Mouse (Mus musculus) embryonic fibroblast, embryonic 13.5 days (primary cell): ENCODE results near the gene Foxn3. TPM values are rescaled to one million over a fixed set of nuclear protein-coding genes. Genes with fewer than 3 reads are reported as not detected.

Experiments
- H3K27ac ChIP-seq: 2 replicates; pipeline ENCODE4 v1.5.1; 2012; ENCODE audit warnings: low read length, control low read depth, inconsistent platforms; ENCODE audit not compliant: insufficient read depth
- H3K4me1 ChIP-seq: 2 replicates; pipeline ENCODE4 v1.6.1; 2011; ENCODE audit warnings: low read length; ENCODE audit not compliant: control insufficient read depth, insufficient read depth
- H3K4me3 ChIP-seq: 2 replicates; pipeline ENCODE4 v1.5.1; 2011; ENCODE audit warnings: mild to moderate bottlenecking, control low read depth, low read length; ENCODE audit not compliant: insufficient read depth
- CTCF ChIP-seq: IDR thresholded peaks from 2 replicates; pipeline ENCODE4 v1.5.1; 2011; ENCODE audit warnings: mild to moderate bottlenecking, control low read depth, low read length, moderate library complexity, borderline replicate concordance; ENCODE audit not compliant: insufficient read depth
- POLR2A ChIP-seq: IDR thresholded peaks from 2 replicates; pipeline ENCODE4 v1.6.1; 2011; ENCODE audit warnings: low read depth, mild to moderate bottlenecking, control low read depth, low read length, moderate library complexity
- polyA plus RNA-seq: library from polyadenylated mRNA; stranded (reverse); fragments of >200 nt; gene quantifications from 2 replicates; pipeline ENCODE4 v1.2.4, GENCODE M21; 2011; ENCODE audit warnings: low read depth; ENCODE audit not compliant: missing spikeins, insufficient read length

Foxn3 gene
- polyA plus RNA-seq, 1 experiment = 59.0 TPM

- no peak overlapping the region for H3K4me3 ChIP-seq
- TF ChIP-seq CTCF (no peak), POLR2A (no peak)
- H3K27ac ChIP-seq = no peak overlapping the region
- peaks cover 4% of the 10 kb centered on the region for H3K4me1 ChIP-seq
These were observed 232.5 kb downstream of the Foxn3 start for GRCm38 (mm10) chr12:99330822-99331285.

GRCm38 (mm10) chr12:99329301-99330257 is 233.8 kb downstream of the Foxn3 start:
- Histone ChIP-seq H3K27ac (no peak overlapping the region), H3K4me3 (no peak overlapping the region), H3K4me1 (no peaks in the 10 kb centered on the region)
- TF ChIP-seq POLR2A (no peak), CTCF (no peak)

DNA sequence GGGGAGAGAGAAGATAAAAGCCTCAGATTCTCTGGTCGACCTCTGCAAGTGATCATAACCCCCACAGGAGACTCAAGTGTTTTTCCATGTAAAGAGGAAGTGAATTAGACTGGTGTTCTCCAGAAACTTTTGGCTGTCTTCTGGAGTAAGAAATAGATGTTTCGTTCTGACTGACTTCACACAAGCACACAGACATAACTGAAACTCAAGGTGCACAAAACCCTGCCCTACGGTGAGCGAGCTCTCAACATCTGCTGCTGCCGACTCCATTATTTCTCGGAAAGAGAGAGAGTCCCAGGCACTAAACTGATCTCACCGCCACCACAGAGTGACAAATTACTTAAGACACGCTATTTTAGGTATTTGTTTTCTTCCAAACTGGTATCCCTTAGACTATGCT is 237.2 kb downstream of the Foxn3 start:
- Histone ChIP-seq H3K4me3 (no peak overlapping the region), H3K27ac (no peak overlapping the region), H3K4me1 (no peaks in the 10 kb centered on the region)
- TF ChIP-seq CTCF (no peak), POLR2A (no peak)

DNA sequence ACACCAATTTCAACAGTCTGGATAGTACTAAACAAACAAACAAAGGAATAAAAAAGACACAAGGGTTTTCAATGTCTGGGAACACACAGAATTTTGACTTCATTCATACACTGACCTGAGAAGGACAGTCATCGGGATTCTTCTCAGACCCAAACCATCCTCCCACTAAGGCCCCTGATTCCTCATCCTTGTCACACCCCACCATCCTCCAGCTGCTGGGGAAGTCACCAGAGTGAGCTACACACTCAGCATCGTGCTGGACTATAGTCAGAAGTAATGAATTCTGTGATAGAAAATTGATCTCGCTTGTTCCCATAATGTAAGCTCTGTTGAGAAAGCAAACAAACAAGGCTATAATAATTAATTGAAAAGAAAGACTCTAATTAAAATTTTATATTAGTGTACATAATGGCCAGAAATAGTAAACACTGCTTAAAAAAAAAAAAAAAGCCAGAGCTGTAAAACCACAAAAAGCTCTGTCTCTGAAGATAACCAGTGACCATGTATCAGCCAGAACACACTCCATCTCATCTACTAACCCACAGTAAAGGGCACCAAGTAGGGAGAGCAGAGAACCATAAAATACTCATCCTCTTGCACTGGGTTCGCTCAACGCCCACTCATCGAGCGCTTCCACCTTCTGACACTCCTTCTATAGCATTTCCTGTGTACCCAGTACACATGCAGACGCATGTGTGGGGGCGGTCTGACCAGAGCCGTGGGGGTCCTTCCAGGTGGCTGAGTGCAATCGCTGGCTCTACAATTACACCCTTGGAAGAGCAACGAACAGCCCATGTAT is 241.6 kb downstream of the Foxn3 start:
- H3K27ac ChIP-seq = no peak overlapping the region
- no peak overlapping the region for H3K4me3 ChIP-seq
- no peak for TF ChIP-seq POLR2A
- TF ChIP-seq CTCF = no peak
- H3K4me1 ChIP-seq = no peaks in the 10 kb centered on the region

DNA sequence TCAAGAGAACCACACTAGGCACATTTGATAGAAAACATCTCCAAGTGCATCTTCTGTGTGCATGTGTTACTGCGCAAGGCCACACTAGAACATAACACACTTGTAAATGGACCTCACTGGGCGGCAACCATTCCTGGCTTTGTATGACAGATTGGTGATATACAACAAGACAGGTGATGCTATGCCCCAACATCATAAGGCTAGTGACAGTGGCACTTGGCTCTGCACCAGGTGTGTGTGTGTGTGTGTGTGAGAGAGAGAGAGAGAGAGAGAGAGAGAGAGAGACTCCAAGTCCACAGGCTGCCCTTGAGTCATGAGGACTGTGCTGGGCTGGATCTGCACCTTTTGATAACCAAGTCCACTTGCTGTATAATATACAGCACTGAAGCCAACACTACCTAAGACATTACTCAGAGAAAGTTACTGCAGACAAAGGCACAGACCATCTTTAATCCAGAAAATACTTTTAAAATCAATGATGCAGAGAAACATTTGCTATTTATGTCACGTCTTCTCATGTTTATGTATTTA is 242.4 kb downstream of the Foxn3 start:
- no peak overlapping the region for H3K27ac ChIP-seq
- no peaks in the 10 kb centered on the region for H3K4me1 ChIP-seq
- TF ChIP-seq POLR2A = no peak
- no peak for TF ChIP-seq CTCF
- no peak overlapping the region for H3K4me3 ChIP-seq

- Histone ChIP-seq H3K4me3 (no peak overlapping the region), H3K27ac (no peak overlapping the region), H3K4me1 (no peaks in the 10 kb centered on the region)
- TF ChIP-seq CTCF = no peak
- no peak for TF ChIP-seq POLR2A
These were observed 243.5 kb downstream of the Foxn3 start for GRCm38 (mm10) chr12:99319896-99320295.

- TF ChIP-seq CTCF (no peak), POLR2A (no peak)
- no peaks in the 10 kb centered on the region for H3K4me1 ChIP-seq
- no peak overlapping the region for H3K27ac ChIP-seq
- no peak overlapping the region for H3K4me3 ChIP-seq
These were observed 244.2 kb downstream of the Foxn3 start for GRCm38 (mm10) chr12:99319171-99319570.

DNA sequence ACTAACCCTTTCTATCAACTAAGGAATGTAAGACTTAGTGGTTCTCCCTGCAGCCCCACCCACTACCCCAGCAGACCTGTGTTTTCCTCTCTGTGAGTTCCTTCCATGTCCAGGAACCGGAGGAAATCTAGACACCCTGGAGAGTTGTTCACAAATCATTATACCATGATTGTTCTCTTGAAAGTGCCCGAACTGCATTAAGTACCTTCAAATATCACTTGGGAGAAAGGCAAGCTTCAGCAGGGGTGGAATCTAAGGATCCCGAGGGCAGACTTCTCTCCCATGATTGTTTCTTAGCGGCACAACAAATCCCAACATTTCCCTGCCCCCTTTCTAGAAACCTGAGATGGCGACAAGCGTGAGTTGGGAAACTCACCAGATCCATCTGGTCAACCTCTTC is 247.5 kb downstream of the Foxn3 start:
- no peak for TF ChIP-seq POLR2A
- Histone ChIP-seq H3K4me3 (no peak overlapping the region), H3K4me1 (no peaks in the 10 kb centered on the region), H3K27ac (no peak overlapping the region)

DNA sequence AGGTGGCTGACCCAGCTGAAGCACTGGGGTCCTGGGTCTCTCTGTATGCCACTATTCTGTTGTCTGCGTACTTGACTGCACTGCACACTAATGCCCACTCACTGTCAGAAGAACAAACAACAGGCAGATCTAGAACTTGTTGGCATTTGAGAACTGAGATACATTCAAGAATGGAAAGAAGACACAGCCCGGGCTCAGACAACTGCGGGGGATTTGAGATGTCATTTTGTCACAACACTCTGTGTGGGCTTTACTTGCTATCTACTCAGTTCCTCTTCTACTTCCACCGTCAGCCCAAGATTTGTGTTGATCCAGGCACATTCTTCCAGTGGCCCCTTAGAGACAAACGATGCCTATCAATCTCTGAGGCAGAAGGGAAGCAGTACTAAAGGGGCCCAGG is 248.6 kb downstream of the Foxn3 start:
- Histone ChIP-seq H3K4me3 (no peak overlapping the region), H3K4me1 (no peaks in the 10 kb centered on the region), H3K27ac (no peak overlapping the region)
- TF ChIP-seq POLR2A (no peak), CTCF (no peak)

DNA sequence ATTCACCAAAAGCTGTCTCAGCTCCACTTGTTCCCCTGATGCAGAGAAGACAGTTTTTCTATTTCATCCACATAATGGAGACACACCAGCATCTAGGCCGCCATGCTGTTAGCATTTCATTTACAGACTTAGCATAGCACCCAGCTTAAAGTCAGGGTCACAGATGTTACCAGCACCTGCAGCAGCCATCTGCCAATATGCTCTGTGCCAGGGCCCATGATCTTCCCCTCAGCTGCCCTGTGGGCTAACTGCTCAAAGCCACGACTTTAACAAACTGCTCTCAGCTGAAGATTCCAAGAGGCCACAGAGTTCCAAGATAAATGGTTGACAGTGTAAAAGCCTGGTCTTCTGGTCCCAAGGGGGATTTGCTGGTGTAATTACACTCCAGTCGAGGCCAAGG is 252.1 kb downstream of the Foxn3 start:
- Histone ChIP-seq H3K27ac (no peak overlapping the region), H3K4me1 (peaks cover 5% of the 10 kb centered on the region; the same call in 1 of the 2 replicates), H3K4me3 (no peak overlapping the region)
- TF ChIP-seq CTCF (no peak), POLR2A (no peak)
